Comparison of ENCODE assay signal across 22 mouse cellular contexts in the genomic region with DNA sequence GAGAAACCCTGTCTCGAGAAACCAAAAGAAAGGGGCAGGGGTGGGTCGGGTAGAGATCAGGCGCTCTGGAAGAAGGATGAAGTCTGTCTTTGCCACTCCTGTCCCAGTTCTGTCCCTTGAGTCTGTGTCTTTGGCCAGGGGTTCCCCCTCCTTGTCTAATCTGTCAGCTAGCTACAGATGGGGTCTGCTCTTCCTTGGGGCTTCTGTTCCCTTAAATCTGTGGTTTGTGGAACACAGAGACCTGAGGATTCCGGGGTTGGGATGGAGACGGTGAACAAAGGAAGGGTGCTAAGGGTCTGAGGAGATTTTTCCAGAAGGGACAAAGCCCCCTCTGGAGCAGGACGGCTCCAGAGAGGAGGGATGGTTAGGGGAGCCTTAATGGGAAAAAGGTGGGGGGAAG. TPM values are rescaled to one million over a fixed set of nuclear protein-coding genes. Genes with fewer than 3 reads are reported as not detected.
"Had no signal": no experiment of that assay in that cellular context is flagged by ENCODE, and none has a peak within 500 bp of the region (broad histone marks: within the 10 kb centered on the region; RNA-seq: fewer than 3 reads in every experiment).

A gene (plus strand): TSS at position 301 of the 400 bp plus-strand sequence.

- DNase-seq: lung, adult 2 months; lung, postnatal 14 days; lung, postnatal 36 days; midbrain, embryonic 14.5 days; retina, postnatal 1 day; thymus, adult 2 months; thymus, postnatal 25 days; thymus, postnatal 4 days had no signal

- H3K4me1 ChIP-seq: neural tube, embryonic 13.5 days; neural tube, embryonic 15.5 days; stomach, embryonic 15.5 days had no signal

- H3K27ac ChIP-seq: liver, embryonic 14.5 days; lung, embryonic 15.5 days; macrophage; neural tube, embryonic 13.5 days; neural tube, embryonic 15.5 days; stomach, embryonic 15.5 days; stomach, postnatal 0 days had no signal

- ATAC-seq: lung, postnatal 0 days had no signal

- H3K9me3 ChIP-seq: lung, embryonic 15.5 days; neural tube, embryonic 13.5 days; neural tube, embryonic 15.5 days; stomach, embryonic 15.5 days had no signal

- H3K27me3 ChIP-seq: lung, embryonic 15.5 days; neural tube, embryonic 13.5 days; neural tube, embryonic 15.5 days; stomach, embryonic 15.5 days had no signal

- H3K9ac ChIP-seq: liver, embryonic 14.5 days; lung, embryonic 15.5 days; neural tube, embryonic 13.5 days; neural tube, embryonic 15.5 days; stomach, embryonic 15.5 days had no signal

- H3K4me2 ChIP-seq: lung, embryonic 15.5 days; midbrain, embryonic 11.5 days; neural tube, embryonic 13.5 days; neural tube, embryonic 15.5 days; stomach, embryonic 15.5 days had no signal

- H3K36me3 ChIP-seq: lung, embryonic 15.5 days; neural tube, embryonic 13.5 days; neural tube, embryonic 15.5 days; stomach, embryonic 15.5 days had no signal

- H3K4me3 ChIP-seq: lung, embryonic 15.5 days; megakaryocyte, embryonic 14.5 days; neural tube, embryonic 13.5 days; neural tube, embryonic 15.5 days; stomach, embryonic 15.5 days had no signal

RNA-seq across cellular contexts. Expression of the gene that starts here (rescaled TPM):
- polyA plus RNA-seq: liver, embryonic 14.5 days; liver, embryonic 16.5 days; lung, adult 2 months; macrophage; midbrain, embryonic 11.5 days; midbrain, embryonic 14.5 days; neural tube, embryonic 11.5 days; neural tube, embryonic 13.5 days; spleen, adult 2 months; urinary bladder, adult 2 months had no signal
